Mouse (Mus musculus): ENCODE measurements at regions not wholly inside any gene's neighbourhood (a gene's known extent, or its start where the extent isn't known, plus 50 kb on each side); places are given as distances from the start of the nearest gene placed in this dataset.
A peak's percentile ranks its signal among the peaks of the same experiment; 100 is the strongest.
"Not testable (repeated sequence)": the region's sequence is repeated elsewhere in the genome, so short reads cannot be mapped to it uniquely, and the experiment has no call there.

DNA sequence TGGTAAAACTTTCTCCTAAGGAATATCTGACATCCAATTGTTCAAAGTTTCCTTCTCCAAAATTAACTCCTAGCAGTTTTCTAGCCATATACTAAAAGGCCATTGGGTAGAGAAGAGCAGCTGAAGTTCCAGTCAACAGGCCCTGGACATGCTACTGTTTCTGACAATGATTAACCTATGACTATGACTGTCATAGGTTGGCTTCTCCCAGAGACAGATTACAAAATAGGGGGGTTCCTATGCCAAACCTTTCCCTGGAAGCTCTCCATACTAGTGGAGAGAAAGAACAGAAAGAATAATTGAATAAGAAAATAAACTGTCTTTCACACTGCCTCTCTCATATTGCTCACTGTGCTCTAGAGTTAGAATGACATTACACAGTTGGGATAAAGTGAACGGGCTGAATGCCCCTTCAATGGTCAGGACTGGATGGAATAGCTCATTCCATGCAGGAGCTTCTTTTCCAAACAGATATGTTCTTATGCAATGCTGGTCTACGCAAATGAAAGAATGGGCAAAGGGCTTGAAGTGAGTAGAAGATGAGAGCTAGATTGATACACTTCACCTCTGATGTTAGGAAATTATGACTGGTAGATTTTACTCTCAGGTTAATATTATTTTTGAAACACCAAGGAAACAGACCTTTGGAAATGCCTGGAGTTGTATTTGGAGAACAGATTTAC, 3516.8 kb downstream of the 9330182O14Rik start:
- H3K27ac ChIP-seq (replicated peaks; ENCODE audit: low read depth, low read length): no peak overlapping the region
- H3K36me3 ChIP-seq (ENCODE audit: control insufficient read depth, insufficient read depth, low read length): no peaks in the 10 kb centered on the region
- H3K4me2 ChIP-seq (ENCODE audit: low read depth, low read length): no peak overlapping the region
- DNase-seq (ENCODE audit: low spot score) (no peak), ATAC-seq (ENCODE audit: low read depth) (no peak)
- no peaks in the 10 kb centered on the region for H3K9me3 ChIP-seq (ENCODE audit: control insufficient read depth, low read length)
- no peak overlapping the region for H3K4me3 ChIP-seq (ENCODE audit: low read depth, low read length)
- no peaks in the 10 kb centered on the region for H3K27me3 ChIP-seq (replicated peaks; ENCODE audit: control insufficient read depth, insufficient read depth, low read length)
- H3K9ac ChIP-seq (ENCODE audit: low read depth, low read length): no peak overlapping the region
- 77% methylated on average over 2 of the region's 2 CpGs for WGBS
- no peaks in the 10 kb centered on the region for H3K4me1 ChIP-seq (ENCODE audit: control insufficient read depth, insufficient read depth, low read length)

DNA sequence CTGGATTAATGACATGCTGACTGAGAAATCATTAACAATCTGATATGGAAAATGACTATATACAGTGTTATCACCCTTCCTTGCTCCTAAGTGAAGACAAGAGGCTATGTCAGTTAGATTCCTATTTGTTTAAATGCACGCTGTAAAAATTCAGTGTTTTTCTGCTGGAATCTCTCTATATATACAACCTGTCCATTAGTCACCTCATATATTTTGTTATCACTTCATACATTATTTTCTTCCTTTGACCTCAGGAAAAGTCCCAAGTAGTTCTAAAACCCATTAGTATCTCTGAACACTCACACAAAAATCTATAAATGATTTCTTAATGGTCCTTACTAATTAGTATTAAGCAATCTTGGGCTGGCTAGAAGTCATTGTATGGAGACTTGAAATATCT, 3529.5 kb downstream of the 9330182O14Rik start:
- DNase-seq (ENCODE audit: low spot score) (no peak), ATAC-seq (ENCODE audit: low read depth) (no peak)
- H3K4me1 ChIP-seq (ENCODE audit: control insufficient read depth, insufficient read depth, low read length): no peaks in the 10 kb centered on the region
- H3K27ac ChIP-seq (replicated peaks; ENCODE audit: low read depth, low read length): no peak overlapping the region
- H3K9ac ChIP-seq (ENCODE audit: low read depth, low read length): no peak overlapping the region
- H3K36me3 ChIP-seq (ENCODE audit: control insufficient read depth, insufficient read depth, low read length): no peaks in the 10 kb centered on the region
- 75% methylated on average over 1 of the region's 1 CpGs for WGBS
- no peaks in the 10 kb centered on the region for H3K9me3 ChIP-seq (ENCODE audit: control insufficient read depth, low read length)
- H3K27me3 ChIP-seq (replicated peaks; ENCODE audit: control insufficient read depth, insufficient read depth, low read length): no peaks in the 10 kb centered on the region
- no peak overlapping the region for H3K4me2 ChIP-seq (ENCODE audit: low read depth, low read length)
- H3K4me3 ChIP-seq (ENCODE audit: low read depth, low read length): no peak overlapping the region

DNA sequence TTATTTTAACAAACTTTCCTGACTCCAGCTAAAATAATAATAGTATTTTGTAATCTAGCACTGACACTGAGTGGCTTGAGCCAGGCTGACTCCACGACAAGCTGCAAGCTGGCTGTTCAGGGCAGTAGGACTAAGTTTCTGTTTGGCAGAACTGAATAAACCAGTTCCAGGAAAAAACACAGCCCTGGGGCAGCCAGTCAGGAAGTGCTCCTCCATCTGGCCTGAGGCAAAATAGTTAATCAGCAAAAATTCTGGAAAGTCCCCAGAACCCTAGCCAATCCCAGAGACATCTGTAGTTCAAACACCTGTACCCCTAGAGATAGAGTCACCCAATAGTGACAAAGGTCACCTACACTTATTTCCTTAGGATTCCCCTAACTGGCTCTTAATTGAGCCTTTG, 3544.7 kb downstream of the 9330182O14Rik start:
- Histone ChIP-seq H3K9ac (ENCODE audit: low read depth, low read length) (no peak overlapping the region), H3K9me3 (ENCODE audit: control insufficient read depth, low read length) (no peaks in the 10 kb centered on the region), H3K4me3 (ENCODE audit: low read depth, low read length) (no peak overlapping the region), H3K27ac (replicated peaks; ENCODE audit: low read depth, low read length) (no peak overlapping the region), H3K36me3 (ENCODE audit: control insufficient read depth, insufficient read depth, low read length) (no peaks in the 10 kb centered on the region), H3K4me2 (ENCODE audit: low read depth, low read length) (no peak overlapping the region), H3K27me3 (replicated peaks; ENCODE audit: control insufficient read depth, insufficient read depth, low read length) (no peaks in the 10 kb centered on the region), H3K4me1 (ENCODE audit: control insufficient read depth, insufficient read depth, low read length) (no peaks in the 10 kb centered on the region)
- DNase-seq (ENCODE audit: low spot score) (peak; percentile 14), ATAC-seq (ENCODE audit: low read depth) (no peak)
- 30% methylated on average over 1 of the region's 1 CpGs for WGBS

DNA sequence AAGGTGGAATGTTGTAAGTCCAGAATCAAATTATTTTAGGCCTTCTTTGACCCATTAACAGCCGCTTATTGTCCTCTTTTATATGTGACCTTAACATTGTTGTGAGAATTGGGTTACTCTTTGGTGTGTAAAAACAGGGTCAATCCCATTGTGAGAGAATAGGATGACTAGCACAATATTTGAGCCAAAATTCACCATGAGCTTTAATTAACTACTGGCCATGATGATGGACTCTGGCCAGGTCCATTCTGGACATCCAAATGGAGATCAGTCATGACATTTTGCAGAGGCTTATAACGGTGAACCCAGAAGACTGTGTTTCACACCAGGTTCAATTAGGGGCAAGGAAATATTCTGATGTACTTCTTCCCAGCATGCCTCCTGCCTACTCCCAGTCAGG, 3548.0 kb downstream of the 9330182O14Rik start:
- H3K36me3 ChIP-seq (ENCODE audit: control insufficient read depth, insufficient read depth, low read length): no peaks in the 10 kb centered on the region
- DNase-seq (ENCODE audit: low spot score): no peak
- H3K4me3 ChIP-seq (ENCODE audit: low read depth, low read length): no peak overlapping the region
- no peaks in the 10 kb centered on the region for H3K4me1 ChIP-seq (ENCODE audit: control insufficient read depth, insufficient read depth, low read length)
- WGBS: 89% methylated on average over 2 of the region's 2 CpGs
- H3K27ac ChIP-seq (replicated peaks; ENCODE audit: low read depth, low read length): no peak overlapping the region
- H3K9ac ChIP-seq (ENCODE audit: low read depth, low read length): no peak overlapping the region
- H3K4me2 ChIP-seq (ENCODE audit: low read depth, low read length): no peak overlapping the region
- no peaks in the 10 kb centered on the region for H3K9me3 ChIP-seq (ENCODE audit: control insufficient read depth, low read length)
- H3K27me3 ChIP-seq (replicated peaks; ENCODE audit: control insufficient read depth, insufficient read depth, low read length): no peaks in the 10 kb centered on the region
- ATAC-seq (ENCODE audit: low read depth): no peak

DNA sequence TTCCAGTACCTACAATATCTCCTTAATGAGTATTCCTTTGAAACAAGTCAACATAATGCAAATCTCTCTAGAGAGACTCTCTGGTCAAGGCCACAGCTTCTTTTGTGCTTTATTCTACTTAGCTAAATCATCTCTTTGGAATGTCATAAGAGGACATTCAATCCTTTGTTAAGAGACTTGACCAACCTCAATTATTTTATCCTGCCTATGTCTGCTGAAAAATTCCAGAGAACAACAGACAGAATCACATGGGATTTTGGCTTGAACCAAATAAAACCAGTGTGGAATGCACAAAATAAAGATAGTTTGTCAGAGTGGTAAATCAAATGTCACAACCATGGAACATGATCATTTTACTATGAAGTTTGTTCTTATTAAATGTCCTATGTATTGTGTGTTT, 3557.8 kb downstream of the 9330182O14Rik start:
- not testable (repeated sequence) for H3K9me3 ChIP-seq (ENCODE audit: control insufficient read depth, low read length); H3K4me2 ChIP-seq (ENCODE audit: low read depth, low read length); DNase-seq (ENCODE audit: low spot score); ATAC-seq (ENCODE audit: low read depth); H3K27ac ChIP-seq (replicated peaks; ENCODE audit: low read depth, low read length); H3K4me1 ChIP-seq (ENCODE audit: control insufficient read depth, insufficient read depth, low read length); H3K4me3 ChIP-seq (ENCODE audit: low read depth, low read length); H3K27me3 ChIP-seq (replicated peaks; ENCODE audit: control insufficient read depth, insufficient read depth, low read length); H3K9ac ChIP-seq (ENCODE audit: low read depth, low read length); H3K36me3 ChIP-seq (ENCODE audit: control insufficient read depth, insufficient read depth, low read length)

DNA sequence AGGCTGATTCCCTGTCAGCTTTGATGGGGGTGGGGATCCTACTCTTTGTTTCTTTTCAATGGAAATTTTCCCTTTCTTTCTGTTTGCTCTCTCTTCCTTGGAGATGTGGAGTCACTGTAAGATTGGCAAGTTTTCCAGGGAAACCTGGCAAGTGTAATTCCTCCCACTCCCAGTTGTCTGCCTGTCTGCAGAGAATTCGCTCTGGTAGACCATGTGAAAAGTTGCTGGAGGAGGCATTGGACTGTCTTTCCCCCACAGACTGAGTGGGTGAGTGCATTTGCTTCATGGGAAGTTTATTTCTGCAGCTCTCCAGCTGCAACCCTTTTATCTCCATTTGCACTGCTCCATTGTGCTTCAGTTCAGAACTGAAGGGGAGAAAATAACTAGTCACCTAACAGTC, 3561.3 kb downstream of the 9330182O14Rik start:
- WGBS: 72% methylated on average over 1 of the region's 1 CpGs
- Histone ChIP-seq H3K27ac (replicated peaks; ENCODE audit: low read depth, low read length) (no peak overlapping the region), H3K4me1 (ENCODE audit: control insufficient read depth, insufficient read depth, low read length) (no peaks in the 10 kb centered on the region), H3K27me3 (replicated peaks; ENCODE audit: control insufficient read depth, insufficient read depth, low read length) (no peaks in the 10 kb centered on the region), H3K4me2 (ENCODE audit: low read depth, low read length) (no peak overlapping the region), H3K36me3 (ENCODE audit: control insufficient read depth, insufficient read depth, low read length) (no peaks in the 10 kb centered on the region), H3K9me3 (ENCODE audit: control insufficient read depth, low read length) (no peaks in the 10 kb centered on the region), H3K9ac (ENCODE audit: low read depth, low read length) (no peak overlapping the region), H3K4me3 (ENCODE audit: low read depth, low read length) (no peak overlapping the region)
- no peak for ATAC-seq (ENCODE audit: low read depth)
- no peak for DNase-seq (ENCODE audit: low spot score)

DNA sequence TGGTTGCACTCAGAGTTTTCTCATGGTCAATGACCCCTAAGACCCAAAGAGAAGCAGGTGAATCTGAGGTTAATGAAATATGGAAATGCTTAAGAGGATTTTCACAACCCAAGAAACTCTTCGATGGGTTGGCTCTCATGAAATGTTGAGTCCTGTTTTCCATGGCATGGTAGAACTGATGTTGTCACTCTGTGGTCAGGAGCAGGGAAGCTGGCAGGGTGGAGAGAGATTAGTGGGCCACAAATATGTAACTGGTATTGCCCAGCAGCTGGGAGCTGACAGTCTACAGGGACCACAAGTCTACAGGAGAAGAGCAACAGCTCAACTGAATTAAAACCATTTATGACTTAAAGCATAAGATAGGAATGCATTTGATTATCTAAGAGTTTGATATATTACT, 3582.9 kb downstream of the 9330182O14Rik start:
- Histone ChIP-seq H3K27me3 (replicated peaks; ENCODE audit: control insufficient read depth, insufficient read depth, low read length) (no peaks in the 10 kb centered on the region), H3K4me1 (ENCODE audit: control insufficient read depth, insufficient read depth, low read length) (no peaks in the 10 kb centered on the region), H3K27ac (replicated peaks; ENCODE audit: low read depth, low read length) (no peak overlapping the region), H3K4me3 (ENCODE audit: low read depth, low read length) (no peak overlapping the region), H3K9ac (ENCODE audit: low read depth, low read length) (no peak overlapping the region), H3K4me2 (ENCODE audit: low read depth, low read length) (no peak overlapping the region), H3K9me3 (ENCODE audit: control insufficient read depth, low read length) (no peaks in the 10 kb centered on the region), H3K36me3 (ENCODE audit: control insufficient read depth, insufficient read depth, low read length) (no peaks in the 10 kb centered on the region)
- DNase-seq (ENCODE audit: low spot score) (no peak), ATAC-seq (ENCODE audit: low read depth) (no peak)
- WGBS: 79% methylated on average over 1 of the region's 1 CpGs

DNA sequence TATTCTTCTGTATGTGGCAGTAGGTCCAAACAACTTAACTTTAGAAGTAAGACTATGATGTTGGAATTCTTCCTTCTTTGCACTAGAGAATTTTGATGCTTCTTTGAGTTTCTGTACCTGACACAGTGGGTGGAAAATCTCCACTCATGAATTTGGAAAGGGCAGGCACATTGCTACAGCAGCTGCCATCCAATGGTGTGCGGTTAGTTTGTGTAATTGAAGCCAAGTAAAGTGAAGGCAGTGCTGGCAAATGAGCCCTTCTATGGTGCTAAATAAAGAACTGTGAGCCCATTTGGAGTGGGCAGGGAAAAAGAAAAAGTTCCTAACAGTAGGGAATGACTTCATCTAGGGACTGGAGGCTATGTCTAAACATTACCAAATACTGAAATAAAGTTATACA, 3583.4 kb downstream of the 9330182O14Rik start:
- H3K9ac ChIP-seq (ENCODE audit: low read depth, low read length): no peak overlapping the region
- H3K4me3 ChIP-seq (ENCODE audit: low read depth, low read length): no peak overlapping the region
- no peaks in the 10 kb centered on the region for H3K27me3 ChIP-seq (replicated peaks; ENCODE audit: control insufficient read depth, insufficient read depth, low read length)
- H3K9me3 ChIP-seq (ENCODE audit: control insufficient read depth, low read length): no peaks in the 10 kb centered on the region
- DNase-seq (ENCODE audit: low spot score): no peak
- no peak for ATAC-seq (ENCODE audit: low read depth)
- H3K36me3 ChIP-seq (ENCODE audit: control insufficient read depth, insufficient read depth, low read length): no peaks in the 10 kb centered on the region
- no peak overlapping the region for H3K27ac ChIP-seq (replicated peaks; ENCODE audit: low read depth, low read length)
- no peaks in the 10 kb centered on the region for H3K4me1 ChIP-seq (ENCODE audit: control insufficient read depth, insufficient read depth, low read length)
- H3K4me2 ChIP-seq (ENCODE audit: low read depth, low read length): no peak overlapping the region
- WGBS: 85% methylated on average over 1 of the region's 1 CpGs

DNA sequence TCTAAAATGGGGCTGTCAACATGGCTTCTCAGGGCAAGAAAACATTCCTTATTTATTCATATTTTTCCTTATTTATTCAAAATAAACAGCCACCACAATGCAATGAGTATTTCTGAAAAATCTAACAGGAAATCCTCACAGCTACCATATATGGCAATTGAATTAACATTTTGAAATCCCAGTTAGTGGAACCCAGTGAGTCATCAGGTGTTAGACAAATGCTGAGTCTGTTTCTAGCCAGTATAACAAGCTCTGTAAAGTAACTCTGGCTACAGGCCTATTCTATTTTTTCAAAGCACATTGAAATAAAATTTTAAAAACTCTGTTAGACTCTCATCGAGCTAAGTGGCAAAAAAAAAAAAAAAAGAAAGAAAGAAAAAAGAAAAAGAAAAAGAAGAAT, 3586.8 kb downstream of the 9330182O14Rik start:
- H3K27me3 ChIP-seq (replicated peaks; ENCODE audit: control insufficient read depth, insufficient read depth, low read length): no peaks in the 10 kb centered on the region
- no peak overlapping the region for H3K27ac ChIP-seq (replicated peaks; ENCODE audit: low read depth, low read length)
- H3K4me2 ChIP-seq (ENCODE audit: low read depth, low read length): no peak overlapping the region
- 66% methylated on average over 1 of the region's 1 CpGs for WGBS
- H3K4me3 ChIP-seq (ENCODE audit: low read depth, low read length): no peak overlapping the region
- DNase-seq (ENCODE audit: low spot score): no peak
- no peak overlapping the region for H3K9ac ChIP-seq (ENCODE audit: low read depth, low read length)
- H3K9me3 ChIP-seq (ENCODE audit: control insufficient read depth, low read length): no peaks in the 10 kb centered on the region
- no peaks in the 10 kb centered on the region for H3K36me3 ChIP-seq (ENCODE audit: control insufficient read depth, insufficient read depth, low read length)
- H3K4me1 ChIP-seq (ENCODE audit: control insufficient read depth, insufficient read depth, low read length): no peaks in the 10 kb centered on the region
- ATAC-seq (ENCODE audit: low read depth): no peak

All from embryonic facial prominence, embryonic 14.5 days (tissue).